Mouse (Mus musculus): ENCODE measurements around the gene Snn.

GRCm38 (mm10) chr16:11011939-11012338, 48.8 kb upstream of the Snn start:
- TF ChIP-seq POLR2A (IDR thresholded peaks at IDR 0.05; ENCODE audit: borderline replicate concordance, extremely low read depth, low read depth, low read length) (no peak), CTCF (IDR thresholded peaks at IDR 0.05; ENCODE audit: insufficient read depth, low read length) (no peak)

Measured in lung, adult 2 months (tissue).